Mouse (Mus musculus): ENCODE data around the gene Phf14. TPM values are rescaled to one million over a fixed set of nuclear protein-coding genes. Genes with fewer than 3 reads are reported as not detected.
A peak's percentile ranks its signal among the peaks of the same experiment; 100 is the strongest.
"Not testable (repeated sequence)": the region's sequence is repeated elsewhere in the genome, so short reads cannot be mapped to it uniquely, and the experiment has no call there.

Gene Phf14
- polyA plus RNA-seq (2015; fragmentation: Nextera tagmentation; extraction: Ambion mirVana), result 83.1 and 89.3 TPM in 2 replicates

DNA sequence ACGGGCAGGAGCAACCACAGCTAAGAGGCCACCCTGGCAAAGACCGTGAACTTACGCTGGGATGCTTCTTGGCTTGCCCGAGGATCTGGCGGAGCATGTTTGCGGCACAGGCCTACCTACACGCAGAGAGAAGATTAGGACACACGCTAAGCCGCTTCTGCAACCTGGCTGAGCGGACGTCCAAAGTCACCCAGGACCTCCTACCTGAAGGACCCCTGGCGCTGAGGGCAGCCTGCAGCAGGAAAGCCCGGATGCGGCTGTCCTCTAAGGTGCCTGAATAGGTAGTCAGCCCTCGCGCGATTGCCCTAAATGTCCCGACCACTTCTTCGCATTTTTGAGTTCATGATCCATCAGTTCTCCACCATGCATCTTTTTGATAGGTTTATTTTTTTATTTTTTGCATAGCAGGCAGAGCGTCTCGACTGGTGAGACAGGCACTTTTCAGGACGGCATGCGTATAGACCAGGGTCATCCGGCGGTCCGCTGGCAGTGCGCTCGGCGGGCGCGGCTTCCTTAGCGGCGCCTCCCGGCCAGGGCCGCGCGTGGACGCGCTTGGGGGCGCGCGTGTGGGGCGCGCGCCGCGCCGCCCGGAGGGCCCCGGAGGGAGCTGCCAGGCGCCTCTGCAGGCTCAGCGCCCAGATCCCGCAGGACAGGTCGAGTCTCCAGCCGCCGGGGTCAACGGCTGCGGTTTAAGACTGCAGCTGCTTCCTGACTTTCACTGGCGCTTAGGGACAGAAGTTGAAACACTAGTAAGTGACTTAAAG lies at the start of gene Phf14, which contains the start of gene Ndufa4:
Gene Phf14, plus strand, starts transcription at position 541 of the 764 bp plus-strand sequence.
Gene Ndufa4, minus strand, starts transcription at position 229 of the 764 bp plus-strand sequence.
- ATAC-seq (replicated peaks), result peak; percentile 97
- Histone ChIP-seq H3K36me3 (peaks cover 15% of the 10 kb centered on the region), H3K9me3 (no peaks in the 10 kb centered on the region), H3K4me2 (replicated peaks) (peak within 1 kb of the TSS; percentile 61), H3K27me3 (no peaks in the 10 kb centered on the region), H3K9ac (replicated peaks) (peak within 1 kb of the TSS; percentile 84), H3K4me1 (peaks cover 20% of the 10 kb centered on the region), H3K27ac (replicated peaks) (peak within 1 kb of the TSS; percentile 67), H3K4me3 (peak within 1 kb of the TSS; percentile 94)
- under 1% methylated on average over 59 of the region's 59 CpGs for WGBS

DNA sequence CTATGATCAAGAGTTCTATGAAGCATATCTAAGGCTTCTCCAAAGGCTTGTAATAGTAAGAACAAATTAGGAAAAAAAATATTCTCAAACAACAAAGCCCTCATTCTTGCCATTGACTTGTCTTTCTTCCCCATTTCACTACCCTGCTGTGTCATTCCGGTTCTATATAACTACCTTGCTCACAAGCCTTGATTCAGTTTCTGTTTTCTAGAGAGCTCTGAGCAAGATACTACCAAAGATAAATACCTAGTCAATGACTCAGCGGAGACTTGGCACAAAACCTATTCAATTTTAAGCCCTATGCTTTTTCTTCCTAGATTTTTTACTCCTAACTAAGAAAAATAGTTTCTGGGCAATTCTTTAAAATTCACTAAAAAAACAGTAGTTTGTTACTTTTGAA lies 32.2 kb upstream of the Phf14 start:
- ATAC-seq (replicated peaks); H3K27ac ChIP-seq (replicated peaks): not testable (repeated sequence)
- WGBS, result no CpG with 5 or more reads among the region's 2 CpGs

DNA sequence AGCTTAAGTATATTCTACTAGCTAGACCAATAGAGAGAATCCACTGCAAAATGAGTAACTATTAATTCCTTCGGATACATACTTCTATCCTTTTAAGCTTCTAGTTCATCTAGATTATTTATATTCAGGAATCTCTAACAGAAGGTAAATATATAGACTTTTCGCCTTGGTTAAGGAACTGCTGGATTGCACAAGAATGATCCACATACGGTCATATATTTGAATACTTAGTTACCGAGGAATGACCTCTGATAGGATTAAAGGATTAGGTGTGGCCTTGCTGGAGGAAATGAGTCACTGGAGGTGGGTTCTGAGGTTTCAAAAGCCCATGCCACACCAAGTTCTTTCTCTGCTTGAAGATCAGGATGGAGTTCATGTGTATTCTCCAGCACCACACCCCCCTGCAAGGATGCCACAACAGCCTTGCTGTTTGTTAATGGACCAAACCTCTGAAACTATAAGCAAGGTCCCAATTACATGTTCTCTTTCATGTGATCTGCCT lies 6.7 kb upstream of the Phf14 start:
- Histone ChIP-seq H3K27me3 (no peaks in the 10 kb centered on the region), H3K4me1 (peaks cover 5% of the 10 kb centered on the region), H3K9me3 (no peaks in the 10 kb centered on the region), H3K27ac (replicated peaks) (no peak overlapping the region), H3K4me3 (no peak overlapping the region), H3K4me2 (replicated peaks) (no peak overlapping the region), H3K36me3 (peaks cover 38% of the 10 kb centered on the region), H3K9ac (replicated peaks) (no peak overlapping the region)
- 83% methylated on average over 4 of the region's 4 CpGs for WGBS
- no peak for ATAC-seq (replicated peaks)

More for the DNA sequence above, 32.2 kb upstream of the Phf14 start:
- H3K36me3 ChIP-seq; H3K4me1 ChIP-seq; H3K9me3 ChIP-seq; H3K9ac ChIP-seq (replicated peaks); H3K4me2 ChIP-seq (replicated peaks); H3K4me3 ChIP-seq; H3K27me3 ChIP-seq: not testable (repeated sequence)

GRCm38 (mm10) chr6:11906890-11907268 lies 730 bp upstream of the Phf14 start:
- WGBS, result 2% methylated on average over 5 of the region's 5 CpGs
- no peak for ATAC-seq (replicated peaks)
- Histone ChIP-seq H3K9ac (replicated peaks) (peak overlapping the region; percentile 84), H3K4me2 (replicated peaks) (peak overlapping the region; percentile 61), H3K27me3 (no peaks in the 10 kb centered on the region), H3K27ac (replicated peaks) (peak overlapping the region; percentile 67), H3K36me3 (peaks cover 15% of the 10 kb centered on the region), H3K4me1 (peaks cover 20% of the 10 kb centered on the region), H3K9me3 (no peaks in the 10 kb centered on the region), H3K4me3 (peak overlapping the region; percentile 94)

GRCm38 (mm10) chr6:11908170-11908569 lies 561 bp downstream of the Phf14 start:
- Histone ChIP-seq H3K4me3 (peak overlapping the region; percentile 94), H3K36me3 (peaks cover 7% of the 10 kb centered on the region), H3K4me2 (replicated peaks) (peak overlapping the region; percentile 61), H3K27me3 (no peaks in the 10 kb centered on the region), H3K4me1 (peaks cover 20% of the 10 kb centered on the region), H3K27ac (replicated peaks) (no peak overlapping the region), H3K9ac (replicated peaks) (peak overlapping the region; percentile 84), H3K9me3 (no peaks in the 10 kb centered on the region)
- ATAC-seq (replicated peaks), result no peak
- 22% methylated on average over 7 of the region's 7 CpGs for WGBS

DNA sequence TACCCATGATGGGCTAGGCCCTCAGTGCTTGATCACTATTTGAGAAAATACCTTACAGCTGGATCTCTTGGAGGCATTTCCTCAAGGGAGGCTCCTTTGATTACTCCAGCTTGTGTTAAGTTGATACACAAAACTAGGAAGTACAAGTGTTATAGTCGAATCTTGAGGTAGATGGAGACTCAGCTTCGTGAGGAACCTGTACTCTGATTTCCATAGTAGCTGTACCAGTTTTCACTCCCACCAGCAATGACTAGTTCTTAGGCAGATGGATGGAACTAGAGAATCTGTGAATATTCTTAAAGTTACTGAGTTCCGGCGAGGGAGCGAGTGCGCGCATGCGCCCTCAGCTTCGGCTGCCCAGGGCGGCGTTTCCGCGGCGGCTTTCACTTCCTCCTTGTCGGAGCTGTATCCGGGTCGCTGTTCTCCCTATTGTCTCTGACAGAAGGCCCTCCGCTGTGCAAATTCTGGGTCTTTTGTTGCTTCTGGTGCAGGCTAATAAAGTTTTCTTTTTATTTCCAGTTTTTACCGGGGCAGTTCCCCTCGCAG lies 18.0 kb downstream of the Phf14 start:
- H3K36me3 ChIP-seq, result peaks cover 10% of the 10 kb centered on the region
- peak overlapping the region; percentile 58 for H3K4me2 ChIP-seq (replicated peaks)
- peaks cover 4% of the 10 kb centered on the region; the same call in 1 of the 2 replicates for H3K9me3 ChIP-seq
- H3K4me3 ChIP-seq, result peak overlapping the region; percentile 82
- peak; percentile 98 for ATAC-seq (replicated peaks)
- H3K27me3 ChIP-seq, result no peaks in the 10 kb centered on the region
- peak overlapping the region; percentile 96 for H3K27ac ChIP-seq (replicated peaks)
- 0% methylated on average over 20 of the region's 20 CpGs for WGBS
- H3K9ac ChIP-seq (replicated peaks), result peak overlapping the region; percentile 91
- peaks cover 33% of the 10 kb centered on the region for H3K4me1 ChIP-seq

DNA sequence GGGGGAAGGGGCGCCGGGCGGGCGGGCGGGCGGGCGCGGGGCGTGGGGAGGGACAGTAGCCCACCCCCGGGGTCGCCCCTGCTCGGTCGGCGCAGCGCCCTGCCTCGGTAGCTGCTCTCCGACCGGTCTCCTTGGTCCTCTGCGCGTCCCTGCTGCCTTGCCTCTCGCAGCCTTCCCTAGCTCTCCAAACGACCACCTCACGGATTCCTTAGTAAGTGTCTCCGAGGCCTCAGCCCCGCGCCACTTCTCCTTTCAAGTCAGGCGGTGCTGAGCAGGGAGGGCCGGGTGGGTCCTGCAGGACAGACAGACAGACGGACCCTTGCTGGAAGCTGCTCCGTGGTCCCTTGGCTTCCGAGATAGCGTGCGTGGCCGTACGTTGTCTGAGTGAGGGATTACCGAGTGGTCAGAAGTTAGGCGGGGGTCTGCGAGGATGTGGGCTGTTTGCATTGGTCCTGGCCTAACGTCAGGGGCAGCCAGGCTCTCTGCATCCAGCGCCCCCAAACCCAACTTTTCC lies 18.5 kb downstream of the Phf14 start:
- ATAC-seq (replicated peaks), result peak; percentile 90
- under 1% methylated on average over 39 of the region's 40 CpGs for WGBS
- peak overlapping the region; percentile 96 for H3K27ac ChIP-seq (replicated peaks)
- H3K4me2 ChIP-seq (replicated peaks), result peak overlapping the region; percentile 58
- no peaks in the 10 kb centered on the region for H3K27me3 ChIP-seq
- H3K4me3 ChIP-seq, result peak overlapping the region; percentile 82
- H3K4me1 ChIP-seq, result peaks cover 33% of the 10 kb centered on the region
- peaks cover 10% of the 10 kb centered on the region for H3K36me3 ChIP-seq
- peaks cover 4% of the 10 kb centered on the region; the same call in 1 of the 2 replicates for H3K9me3 ChIP-seq
- H3K9ac ChIP-seq (replicated peaks), result peak overlapping the region; percentile 91

DNA sequence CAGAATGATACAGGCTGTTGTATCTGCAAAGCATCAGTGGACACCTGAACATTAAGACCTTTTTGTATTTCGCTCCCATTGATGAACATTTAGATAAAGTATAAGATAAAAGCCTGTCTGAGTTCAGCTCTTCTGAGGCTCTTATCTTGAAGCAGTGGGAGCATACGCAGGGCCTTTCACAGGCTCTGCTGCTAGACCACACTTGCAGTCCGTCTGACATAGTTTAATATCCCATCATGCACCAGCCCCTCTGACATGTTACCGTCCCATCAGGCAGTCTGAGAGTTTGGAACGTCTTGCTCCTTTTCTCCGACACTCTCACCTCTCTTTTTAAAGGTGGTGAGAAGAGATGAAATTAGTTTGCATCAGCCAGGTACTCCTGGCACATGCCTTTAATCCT lies 19.9 kb downstream of the Phf14 start:
- peak overlapping the region; percentile 82; the same call in 1 of the 2 replicates for H3K4me3 ChIP-seq
- H3K9ac ChIP-seq (replicated peaks), result peak overlapping the region; percentile 91; the same call in 1 of the 2 replicates
- no peaks in the 10 kb centered on the region for H3K27me3 ChIP-seq
- ATAC-seq (replicated peaks), result no peak
- peaks cover 33% of the 10 kb centered on the region for H3K4me1 ChIP-seq
- peaks cover 4% of the 10 kb centered on the region; the same call in 1 of the 2 replicates for H3K9me3 ChIP-seq
- 78% methylated on average over 6 of the region's 6 CpGs for WGBS
- H3K27ac ChIP-seq (replicated peaks), result no peak overlapping the region
- H3K36me3 ChIP-seq, result peaks cover 12% of the 10 kb centered on the region
- peak overlapping the region; percentile 58 for H3K4me2 ChIP-seq (replicated peaks)

GRCm38 (mm10) chr6:11933403-11933802 lies 25.8 kb downstream of the Phf14 start:
- Histone ChIP-seq H3K4me3 (no peak overlapping the region), H3K27me3 (no peaks in the 10 kb centered on the region), H3K9ac (replicated peaks) (no peak overlapping the region), H3K9me3 (no peaks in the 10 kb centered on the region), H3K27ac (replicated peaks) (no peak overlapping the region), H3K4me2 (replicated peaks) (no peak overlapping the region), H3K4me1 (peaks cover 9% of the 10 kb centered on the region), H3K36me3 (peaks cover 10% of the 10 kb centered on the region; the same call in 1 of the 2 replicates)
- 93% methylated on average over 7 of the region's 7 CpGs for WGBS
- ATAC-seq (replicated peaks), result no peak

GRCm38 (mm10) chr6:11940895-11941294 lies 33.3 kb downstream of the Phf14 start:
- H3K27ac ChIP-seq (replicated peaks), result no peak overlapping the region
- no peaks in the 10 kb centered on the region for H3K27me3 ChIP-seq
- H3K4me2 ChIP-seq (replicated peaks), result no peak overlapping the region
- no peaks in the 10 kb centered on the region for H3K9me3 ChIP-seq
- no peaks in the 10 kb centered on the region for H3K4me1 ChIP-seq
- no peak overlapping the region for H3K9ac ChIP-seq (replicated peaks)
- ATAC-seq (replicated peaks), result no peak
- no peak overlapping the region for H3K4me3 ChIP-seq
- H3K36me3 ChIP-seq, result peaks cover 10% of the 10 kb centered on the region; the same call in 1 of the 2 replicates

GRCm38 (mm10) chr6:11942089-11942488 lies 34.5 kb downstream of the Phf14 start:
- Histone ChIP-seq H3K9me3 (no peaks in the 10 kb centered on the region), H3K4me1 (no peaks in the 10 kb centered on the region), H3K4me2 (replicated peaks) (no peak overlapping the region), H3K9ac (replicated peaks) (no peak overlapping the region), H3K27me3 (no peaks in the 10 kb centered on the region), H3K4me3 (no peak overlapping the region), H3K27ac (replicated peaks) (no peak overlapping the region), H3K36me3 (peaks cover 10% of the 10 kb centered on the region; the same call in 1 of the 2 replicates)
- ATAC-seq (replicated peaks), result no peak
- 89% methylated on average over 4 of the region's 4 CpGs for WGBS

- no peak for ATAC-seq (replicated peaks)
- Histone ChIP-seq H3K4me1 (no peaks in the 10 kb centered on the region), H3K27me3 (no peaks in the 10 kb centered on the region), H3K36me3 (peaks cover 11% of the 10 kb centered on the region; the same call in 1 of the 2 replicates), H3K9ac (replicated peaks) (no peak overlapping the region), H3K27ac (replicated peaks) (no peak overlapping the region), H3K9me3 (no peaks in the 10 kb centered on the region), H3K4me3 (no peak overlapping the region), H3K4me2 (replicated peaks) (no peak overlapping the region)
- WGBS, result 100% methylated on average over 1 of the region's 1 CpGs
Observed at GRCm38 (mm10) chr6:11948100-11948499, 40.5 kb downstream of the Phf14 start.
